Mouse (Mus musculus): ENCODE measurements around the gene Med24. TPM values are rescaled to one million over a fixed set of nuclear protein-coding genes. Genes with fewer than 3 reads are reported as not detected.

Gene Med24
- polyA plus RNA-seq, 1 experiment from 2014 or later, result 63.8 TPM

Other genes starting within 250 kb of the Med24 start
- 0.27 and 0.58 TPM in 2 replicates for gene Ikzf3, start 183.4 kb downstream of the Med24 start, polyA plus RNA-seq (2015; fragmentation: Nextera tagmentation; extraction: Ambion mirVana)
- gene Zpbp2, start 178.3 kb downstream of the Med24 start, polyA plus RNA-seq (2015; fragmentation: Nextera tagmentation; extraction: Ambion mirVana), result not detected in 2 replicates
- 69.4 and 71.9 TPM in 2 replicates for gene Ormdl3, start 142.1 kb downstream of the Med24 start, polyA plus RNA-seq (2015; fragmentation: Nextera tagmentation; extraction: Ambion mirVana)
- not detected in 2 replicates for gene Lrrc3c, start 131.1 kb downstream of the Med24 start, polyA plus RNA-seq (2015; fragmentation: Nextera tagmentation; extraction: Ambion mirVana)
- 0.80 and 4.0 TPM in 2 replicates for gene Gm12355, start 103.8 kb downstream of the Med24 start, polyA plus RNA-seq (2015; fragmentation: Nextera tagmentation; extraction: Ambion mirVana)
- not detected in 2 replicates for gene Gsdma3, start 103.1 kb downstream of the Med24 start, polyA plus RNA-seq (2015; fragmentation: Nextera tagmentation; extraction: Ambion mirVana)
- gene Gsdma2, start 82.7 kb downstream of the Med24 start, polyA plus RNA-seq (2015; fragmentation: Nextera tagmentation; extraction: Ambion mirVana), result not detected in 2 replicates
- 0.28 and 0.48 TPM in 2 replicates for gene Gsdma, start 65.1 kb downstream of the Med24 start, polyA plus RNA-seq (2015; fragmentation: Nextera tagmentation; extraction: Ambion mirVana)
- gene Psmd3, start 46.9 kb downstream of the Med24 start, polyA plus RNA-seq (2015; fragmentation: Nextera tagmentation; extraction: Ambion mirVana), result 196 and 207 TPM in 2 replicates
- gene Csf3, start 28.2 kb downstream of the Med24 start, polyA plus RNA-seq (2015; fragmentation: Nextera tagmentation; extraction: Ambion mirVana), result not detected in 2 replicates
- gene Thra, start 11.2 kb upstream of the Med24 start, polyA plus RNA-seq (2015; fragmentation: Nextera tagmentation; extraction: Ambion mirVana), result 46.5 and 47.3 TPM in 2 replicates
- gene Nr1d1, start 45.9 kb upstream of the Med24 start, polyA plus RNA-seq (2015; fragmentation: Nextera tagmentation; extraction: Ambion mirVana), result 1.4 and 1.5 TPM in 2 replicates
- gene Msl1, start 66.1 kb upstream of the Med24 start, polyA plus RNA-seq (2015; fragmentation: Nextera tagmentation; extraction: Ambion mirVana), result 31.5 and 33.0 TPM in 2 replicates
- 39.0 and 40.3 TPM in 2 replicates for gene Casc3, start 75.5 kb upstream of the Med24 start, polyA plus RNA-seq (2015; fragmentation: Nextera tagmentation; extraction: Ambion mirVana)
- gene Rapgefl1, start 107.3 kb upstream of the Med24 start, polyA plus RNA-seq (2015; fragmentation: Nextera tagmentation; extraction: Ambion mirVana), result 3.9 and 4.7 TPM in 2 replicates
- 6.3 and 6.8 TPM in 2 replicates for gene Wipf2, start 134.2 kb upstream of the Med24 start, polyA plus RNA-seq (2015; fragmentation: Nextera tagmentation; extraction: Ambion mirVana)
- 26.9 and 31.5 TPM in 2 replicates for gene Cdc6, start 178.4 kb upstream of the Med24 start, polyA plus RNA-seq (2015; fragmentation: Nextera tagmentation; extraction: Ambion mirVana)
- 39.4 and 44.7 TPM in 2 replicates for gene Rara, start 198.4 kb upstream of the Med24 start, polyA plus RNA-seq (2015; fragmentation: Nextera tagmentation; extraction: Ambion mirVana)

All from embryonic facial prominence, embryonic 13.5 days (tissue).